Mouse (Mus musculus) testis, adult 2 months (tissue): ENCODE data around the gene Col6a6. TPM values are rescaled to one million over a fixed set of nuclear protein-coding genes. Genes with fewer than 3 reads are reported as not detected.

ENCODE experiments used
- H3K27ac ChIP-seq: fragments of 200-500 bp; 2 replicates; pipeline ENCODE4 v1.5.1; 2012; ENCODE audit warnings: low read depth, low read length; ENCODE audit not compliant: control insufficient read depth, insufficient read depth
- H3K27me3 ChIP-seq: fragments of 200-500 bp; 2 replicates; pipeline ENCODE4 v1.6.1; 2012; ENCODE audit warnings: mild to moderate bottlenecking, low read length, moderate library complexity; ENCODE audit not compliant: control insufficient read depth, insufficient read depth
- H3K36me3 ChIP-seq: fragments of 200-500 bp; 2 replicates; pipeline ENCODE4 v1.6.1; 2012; ENCODE audit warnings: mild to moderate bottlenecking, low read length; ENCODE audit not compliant: control insufficient read depth, insufficient read depth
- H3K4me1 ChIP-seq: fragments of 200-500 bp; 2 replicates; pipeline ENCODE4 v1.6.1; 2012; ENCODE audit warnings: low read length; ENCODE audit not compliant: control insufficient read depth, insufficient read depth
- H3K4me3 ChIP-seq: fragments of 200-500 bp; 2 replicates; pipeline ENCODE4 v1.5.1; 2012; ENCODE audit warnings: low read depth, mild to moderate bottlenecking, low read length, moderate library complexity, mixed read lengths; ENCODE audit not compliant: control insufficient read depth
- CTCF ChIP-seq: fragments of 200-500 bp; IDR thresholded peaks from 2 replicates; pipeline ENCODE4 v1.5.1; 2012; ENCODE audit warnings: low read depth, mild to moderate bottlenecking, inconsistent platforms, low read length, moderate library complexity; ENCODE audit not compliant: control insufficient read depth, insufficient read depth, insufficient replicate concordance
- POLR2A ChIP-seq: fragments of 200-500 bp; IDR thresholded peaks from 2 replicates; pipeline ENCODE4 v1.6.1; 2012; ENCODE audit warnings: low read depth, mild to moderate bottlenecking, inconsistent platforms, low read length, moderate library complexity; ENCODE audit not compliant: control insufficient read depth
- polyA plus RNA-seq: library from polyadenylated mRNA; depleted of rRNA; stranded (reverse); fragments of >200 nt; gene quantifications from 2 replicates; pipeline ENCODE4 v1.2.3, GENCODE M21; 2012

Col6a6 gene
- polyA plus RNA-seq, 1 experiment = 0.30 TPM

- no peak overlapping the region for H3K4me3 ChIP-seq
- no peaks in the 10 kb centered on the region; the same call in 1 of the 2 replicates for H3K4me1 ChIP-seq
- TF ChIP-seq CTCF (no peak), POLR2A (no peak)
- H3K27me3 ChIP-seq = no peaks in the 10 kb centered on the region
- no peak overlapping the region for H3K27ac ChIP-seq
- 0 out of 2 replicates have a peak, but pooled peaks cover 1% of the 10 kb centered on the region for H3K36me3 ChIP-seq
Observed at GRCm38 (mm10) chr9:105692472-105692871, 135.5 kb downstream of the Col6a6 start.

GRCm38 (mm10) chr9:105689485-105689884, 138.5 kb downstream of the Col6a6 start:
- no peaks in the 10 kb centered on the region; the same call in 1 of the 2 replicates for H3K4me1 ChIP-seq
- TF ChIP-seq CTCF (no peak), POLR2A (no peak)
- 0 out of 2 replicates have a peak, but pooled peaks cover 2% of the 10 kb centered on the region for H3K36me3 ChIP-seq
- no peak overlapping the region for H3K4me3 ChIP-seq
- no peaks in the 10 kb centered on the region for H3K27me3 ChIP-seq
- H3K27ac ChIP-seq = no peak overlapping the region

GRCm38 (mm10) chr9:105684549-105685165, 143.3 kb downstream of the Col6a6 start:
- Histone ChIP-seq H3K4me3 (no peak overlapping the region), H3K36me3 (peaks cover 1% of the 10 kb centered on the region; the same call in 1 of the 2 replicates), H3K4me1 (no peaks in the 10 kb centered on the region), H3K27me3 (no peaks in the 10 kb centered on the region), H3K27ac (no peak overlapping the region)
- no peak for TF ChIP-seq CTCF
- no peak for TF ChIP-seq POLR2A

GRCm38 (mm10) chr9:105681386-105681785, 146.6 kb downstream of the Col6a6 start:
- no peak for TF ChIP-seq POLR2A
- TF ChIP-seq CTCF = no peak
- Histone ChIP-seq H3K27ac (no peak overlapping the region), H3K4me3 (no peak overlapping the region), H3K36me3 (peaks cover 1% of the 10 kb centered on the region; the same call in 1 of the 2 replicates), H3K27me3 (no peaks in the 10 kb centered on the region), H3K4me1 (no peaks in the 10 kb centered on the region)

GRCm38 (mm10) chr9:105675941-105676340, 152.0 kb downstream of the Col6a6 start:
- TF ChIP-seq CTCF (no peak), POLR2A (no peak)
- Histone ChIP-seq H3K4me3 (no peak overlapping the region), H3K27ac (no peak overlapping the region), H3K36me3 (peaks cover 1% of the 10 kb centered on the region; the same call in 1 of the 2 replicates), H3K27me3 (no peaks in the 10 kb centered on the region), H3K4me1 (no peaks in the 10 kb centered on the region)

GRCm38 (mm10) chr9:105672032-105672431, 155.9 kb downstream of the Col6a6 start:
- H3K27ac ChIP-seq = no peak overlapping the region
- TF ChIP-seq CTCF (no peak), POLR2A (no peak)
- H3K27me3 ChIP-seq = no peaks in the 10 kb centered on the region
- H3K4me1 ChIP-seq = no peaks in the 10 kb centered on the region
- H3K36me3 ChIP-seq = peaks cover 1% of the 10 kb centered on the region
- H3K4me3 ChIP-seq = no peak overlapping the region

GRCm38 (mm10) chr9:105670916-105671315, 157.0 kb downstream of the Col6a6 start:
- Histone ChIP-seq H3K27me3 (no peaks in the 10 kb centered on the region), H3K4me1 (no peaks in the 10 kb centered on the region), H3K27ac (no peak overlapping the region), H3K36me3 (peaks cover 1% of the 10 kb centered on the region), H3K4me3 (no peak overlapping the region)
- TF ChIP-seq CTCF = no peak
- no peak for TF ChIP-seq POLR2A

GRCm38 (mm10) chr9:105665269-105665668, 162.7 kb downstream of the Col6a6 start:
- TF ChIP-seq CTCF = no peak
- no peak for TF ChIP-seq POLR2A
- no peak overlapping the region for H3K27ac ChIP-seq
- no peak overlapping the region for H3K4me3 ChIP-seq
- H3K27me3 ChIP-seq = no peaks in the 10 kb centered on the region
- peaks cover 3% of the 10 kb centered on the region for H3K36me3 ChIP-seq
- H3K4me1 ChIP-seq = no peaks in the 10 kb centered on the region
